Mouse (Mus musculus): ENCODE results near the gene Hmcn2. TPM values are rescaled to one million over a fixed set of nuclear protein-coding genes. Genes with fewer than 3 reads are reported as not detected.
A peak's percentile ranks its signal among the peaks of the same experiment; 100 is the strongest.

Hmcn2 gene
- total RNA-seq, 2 experiments from 2014 or later, result 2.7 TPM

DNA sequence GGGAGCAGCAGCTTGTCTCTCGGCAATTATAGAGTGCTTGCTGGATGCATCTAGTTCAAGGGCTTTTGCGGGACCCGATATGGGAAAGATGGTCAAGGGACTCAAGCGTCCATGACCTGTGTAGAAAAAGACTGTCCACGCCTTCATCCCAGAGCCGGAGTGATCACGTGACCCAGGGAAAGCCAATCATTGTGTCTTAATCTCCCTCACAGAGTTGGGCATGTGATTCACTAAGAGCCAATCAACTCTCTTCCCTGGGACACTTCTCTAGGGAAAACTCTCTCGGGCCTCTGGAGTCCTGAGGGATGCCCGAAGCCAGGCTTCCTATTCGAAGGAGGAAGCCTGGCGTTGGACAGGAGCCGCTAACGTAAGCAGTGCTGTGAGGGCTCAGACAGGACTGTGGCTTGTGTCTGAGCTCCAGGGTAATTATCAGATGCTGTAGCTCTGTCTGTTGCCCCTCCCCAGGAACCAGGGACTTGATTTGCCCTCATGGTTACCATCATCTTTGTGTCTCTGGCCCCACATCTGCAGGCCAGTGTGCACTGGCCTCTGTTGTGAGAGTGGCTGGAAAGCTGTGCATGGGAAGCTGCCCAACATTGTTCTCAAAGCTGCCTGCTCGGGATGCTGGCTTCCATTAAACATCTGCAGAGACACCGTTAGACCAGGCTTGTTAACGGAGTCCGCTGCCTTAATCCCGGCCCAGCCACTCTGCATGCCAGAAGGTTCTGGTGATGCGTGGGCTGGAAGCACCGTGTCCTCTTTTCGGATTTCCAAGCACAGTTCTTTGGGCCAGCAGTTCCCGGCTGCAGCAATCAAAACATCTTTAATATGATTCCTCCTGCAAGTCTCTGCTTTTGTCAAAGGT, 9.2 kb upstream of the Hmcn2 start:
- DNase-seq (ENCODE audit: low spot score in 2 of 2), result no peak

DNA sequence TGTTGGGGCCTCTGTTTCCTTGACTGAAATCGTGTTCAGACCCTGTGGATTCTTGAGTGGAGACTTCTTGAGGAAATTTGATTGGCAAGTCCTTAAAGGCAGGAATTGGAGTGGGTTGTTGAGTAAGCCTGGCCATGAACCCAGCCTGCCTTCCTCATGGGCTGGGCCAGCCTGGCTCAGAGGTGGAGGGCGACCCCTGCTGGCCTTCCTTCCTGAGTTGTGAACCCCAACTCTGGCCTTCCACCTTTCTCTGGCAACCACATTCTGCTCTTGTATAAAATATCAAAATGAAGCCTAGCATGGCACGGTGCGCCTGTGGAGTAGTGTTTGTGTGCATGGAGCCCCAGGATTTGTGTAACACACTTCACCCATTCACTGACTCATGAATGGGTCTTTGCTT, 8.5 kb upstream of the Hmcn2 start:
- DNase-seq (ENCODE audit: low spot score in 2 of 2), result no peak

DNA sequence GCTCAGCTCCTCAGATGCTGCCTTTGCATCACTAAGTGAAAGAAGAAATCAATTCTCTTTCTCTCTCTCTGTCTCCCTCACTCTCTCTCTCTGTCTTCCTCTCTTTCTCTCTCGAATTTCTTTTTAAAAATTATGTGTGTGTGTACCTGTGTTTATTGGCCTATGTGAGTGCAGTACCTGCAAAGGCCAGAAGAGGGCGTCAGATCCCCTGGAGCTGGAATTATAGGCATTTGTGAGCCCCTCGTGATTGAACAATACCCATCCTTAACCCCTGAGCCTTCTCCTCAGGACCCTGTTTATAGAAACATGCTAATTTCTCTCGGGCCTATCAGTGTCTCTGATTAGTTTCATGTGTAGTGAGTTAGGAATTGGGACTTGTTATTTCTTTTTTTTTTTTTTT, 6.0 kb upstream of the Hmcn2 start:
- no peak for DNase-seq (ENCODE audit: low spot score in 2 of 2)

DNA sequence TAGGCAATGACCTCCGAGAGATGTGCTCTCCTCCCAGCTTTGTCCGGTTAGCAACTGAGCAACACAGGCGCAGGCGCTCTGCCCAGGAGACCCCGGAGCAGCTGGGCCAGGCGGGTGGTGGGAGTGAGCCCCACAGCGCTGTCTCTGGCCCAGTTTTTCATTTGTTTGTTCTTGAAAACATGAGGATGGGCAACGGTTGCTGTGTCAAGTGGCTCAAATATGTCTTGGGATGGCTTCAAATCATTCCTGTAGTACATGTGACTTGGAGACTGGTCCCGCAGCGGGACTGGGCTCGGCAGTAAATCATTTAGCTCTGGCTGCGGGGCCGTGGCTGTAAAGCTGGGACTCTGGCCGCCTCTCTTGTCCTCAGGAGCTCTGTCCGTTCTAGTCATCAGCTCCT, 4.7 kb upstream of the Hmcn2 start:
- DNase-seq (ENCODE audit: low spot score in 2 of 2), result no peak

DNA sequence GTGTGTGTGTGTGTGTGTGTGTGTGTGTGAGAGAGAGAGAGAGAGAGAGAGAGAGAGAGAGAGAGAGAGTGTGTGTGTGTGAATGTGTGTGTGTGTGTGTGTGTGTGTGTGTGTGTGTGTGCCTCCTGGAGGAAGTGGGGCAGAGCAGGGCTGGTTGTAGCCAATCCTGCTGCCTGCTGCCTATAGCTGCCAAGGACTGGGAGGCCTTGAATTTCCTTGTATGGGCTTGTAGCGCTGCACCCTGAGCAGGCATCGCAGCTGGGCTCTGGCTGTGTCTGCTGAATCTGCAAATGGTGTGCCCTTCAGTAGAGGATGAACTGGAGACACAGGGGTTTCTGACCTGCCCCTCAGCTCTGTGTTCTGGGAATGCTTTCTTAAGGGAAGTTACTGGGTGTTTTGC, 3.9 kb downstream of the Hmcn2 start:
- DNase-seq (ENCODE audit: low spot score in 2 of 2), result no peak

DNA sequence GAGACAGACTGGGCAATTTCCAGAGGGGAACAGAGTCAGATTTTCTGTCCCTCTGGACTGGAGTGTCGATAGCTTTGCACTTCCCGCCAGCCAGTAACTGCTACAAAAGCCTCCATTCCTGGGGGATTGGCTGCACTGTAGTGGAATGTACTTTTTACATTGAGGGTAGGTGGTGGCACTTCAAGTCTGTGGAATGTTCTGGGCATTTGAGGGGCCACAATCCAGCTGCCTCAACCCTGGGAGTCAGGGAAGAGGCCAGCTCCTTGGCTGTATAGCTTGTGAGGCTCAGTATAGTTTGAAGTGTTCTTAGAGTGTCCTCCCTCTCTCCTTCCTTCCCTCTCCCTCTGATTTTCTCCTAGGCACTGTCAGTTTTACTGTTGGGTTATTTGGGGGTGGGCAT, 5.0 kb downstream of the Hmcn2 start:
- DNase-seq (ENCODE audit: low spot score in 2 of 2), result no peak

DNA sequence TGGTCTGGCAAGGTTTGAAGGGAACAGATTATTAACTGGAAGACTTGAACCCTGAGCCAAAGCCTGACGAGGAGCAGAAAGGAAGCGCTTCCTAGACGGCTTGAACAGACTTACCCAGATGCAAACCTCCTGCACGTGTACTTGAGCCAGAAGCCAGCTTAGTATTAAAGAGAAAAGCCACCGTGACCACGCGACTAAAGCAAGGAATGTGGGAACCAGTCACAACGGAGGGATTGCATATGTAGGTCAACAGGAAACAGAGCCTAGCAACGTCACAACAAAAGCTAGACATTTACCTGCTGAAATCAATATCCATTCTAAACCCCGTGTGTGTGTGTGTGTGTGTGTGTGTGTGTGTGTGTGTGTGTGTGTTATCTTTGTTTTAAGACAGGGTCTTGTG, 13.0 kb downstream of the Hmcn2 start:
- no peak for DNase-seq (ENCODE audit: low spot score in 2 of 2)

DNA sequence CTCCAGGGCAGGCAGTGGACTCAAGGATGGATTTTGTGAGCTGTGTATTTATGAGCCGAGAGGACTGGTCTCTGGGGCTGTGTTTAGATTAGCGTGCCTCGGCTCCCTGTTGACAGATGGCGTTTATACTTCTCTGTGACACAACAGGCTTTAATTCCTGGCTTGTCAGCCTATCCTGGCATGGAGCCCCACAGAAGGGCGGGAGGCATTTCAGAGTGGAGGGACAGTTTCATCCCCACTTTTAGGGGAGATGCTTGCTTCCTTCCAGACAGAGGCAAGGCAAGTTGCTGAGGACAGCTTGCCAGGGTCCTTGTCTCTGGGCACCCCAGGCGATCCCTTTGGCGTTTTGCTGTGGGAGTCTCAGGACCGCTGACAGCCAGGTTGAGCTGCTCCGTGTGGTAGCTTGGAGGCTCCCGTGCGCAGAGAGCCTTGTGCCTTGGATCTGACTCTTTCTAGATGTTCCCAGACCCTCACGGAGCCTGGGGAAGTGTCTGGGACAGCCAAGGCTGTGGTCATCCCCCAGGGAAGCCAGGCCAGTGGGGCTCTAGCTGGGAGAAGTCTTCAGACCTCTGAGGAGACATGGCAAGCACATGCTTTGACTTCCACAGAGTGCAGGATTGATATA, 23.6 kb downstream of the Hmcn2 start:
- no peak for DNase-seq (ENCODE audit: low spot score in 2 of 2)

DNA sequence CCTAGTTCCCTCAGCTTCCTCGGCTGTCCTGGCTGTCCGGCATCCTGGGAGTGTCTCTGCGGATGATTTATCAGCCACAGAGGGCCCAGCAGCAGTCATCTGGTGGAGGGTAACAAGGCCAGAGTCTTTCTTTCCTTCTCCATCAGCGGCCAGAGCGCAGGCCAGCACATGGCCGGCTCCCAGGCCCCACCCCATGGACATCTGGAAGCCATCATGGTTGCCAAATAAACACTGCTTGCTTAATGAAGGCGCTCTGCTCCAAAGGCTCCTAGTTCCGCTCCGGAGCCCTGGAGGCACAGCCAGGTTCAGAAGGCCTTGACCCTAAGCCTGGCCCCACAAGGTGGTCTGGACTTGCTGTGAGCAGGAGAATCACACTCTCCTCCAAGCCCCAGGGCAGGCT, 25.6 kb downstream of the Hmcn2 start:
- DNase-seq (ENCODE audit: low spot score in 2 of 2), result no peak

DNA sequence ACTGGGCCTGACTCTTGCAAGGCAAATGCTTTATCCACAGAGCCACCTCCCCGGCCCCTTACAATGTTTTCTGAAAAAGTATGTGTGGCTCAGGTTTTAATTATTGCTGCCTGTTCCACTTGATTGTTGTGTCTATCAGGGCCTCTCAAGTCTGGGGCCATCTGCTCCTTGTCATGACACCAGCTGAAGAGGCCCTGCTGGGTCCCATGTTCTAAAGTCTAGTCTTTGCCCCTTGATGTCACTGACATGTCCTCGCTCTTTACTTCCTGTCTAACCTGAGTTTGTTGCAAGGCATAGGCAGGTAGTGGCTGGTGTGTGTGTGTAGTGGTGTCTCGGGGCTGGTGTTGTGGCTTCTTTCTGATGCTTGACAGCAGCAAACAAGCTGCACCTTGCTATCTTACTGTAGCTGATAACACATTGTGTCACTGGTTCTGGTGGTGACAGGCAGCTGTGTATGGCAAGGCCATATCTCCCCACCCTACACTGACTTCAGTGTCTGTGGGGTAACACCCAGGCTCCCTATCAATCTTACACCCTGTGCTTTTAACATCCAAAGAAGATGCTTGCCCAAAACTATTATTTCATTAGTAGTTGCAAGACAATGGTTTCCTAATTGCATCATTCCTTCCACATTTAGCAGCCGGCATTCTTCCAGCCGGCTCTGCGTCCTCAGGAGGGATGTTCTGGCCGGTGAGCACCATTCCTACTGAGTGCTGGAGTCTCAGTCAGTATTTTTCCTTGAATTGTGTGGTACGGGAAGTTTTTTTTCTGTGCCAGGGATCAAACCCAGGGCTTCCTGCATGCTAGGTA, 27.7 kb downstream of the Hmcn2 start:
- DNase-seq (ENCODE audit: low spot score in 2 of 2), result no peak

DNA sequence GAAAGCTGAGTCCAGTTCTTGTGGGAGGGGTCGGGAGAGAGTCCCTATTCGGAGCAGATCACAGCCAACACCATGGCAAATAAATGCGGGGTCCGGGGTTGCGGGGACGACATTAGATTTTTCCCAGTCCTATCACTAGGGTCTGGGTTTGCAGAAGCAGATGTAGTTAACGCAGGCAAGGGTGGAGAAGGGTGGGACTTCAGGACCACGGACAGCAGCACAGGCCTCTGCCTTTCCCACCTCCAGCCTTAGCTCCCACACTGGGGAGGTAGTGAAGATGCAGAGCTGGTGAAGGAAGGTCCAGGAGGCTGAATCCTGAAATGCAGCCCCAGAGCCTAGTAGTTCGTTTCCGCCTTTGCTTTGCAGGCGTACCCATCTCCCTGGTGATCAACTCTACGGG, 31.9 kb downstream of the Hmcn2 start:
- no peak for DNase-seq (ENCODE audit: low spot score in 2 of 2)

DNA sequence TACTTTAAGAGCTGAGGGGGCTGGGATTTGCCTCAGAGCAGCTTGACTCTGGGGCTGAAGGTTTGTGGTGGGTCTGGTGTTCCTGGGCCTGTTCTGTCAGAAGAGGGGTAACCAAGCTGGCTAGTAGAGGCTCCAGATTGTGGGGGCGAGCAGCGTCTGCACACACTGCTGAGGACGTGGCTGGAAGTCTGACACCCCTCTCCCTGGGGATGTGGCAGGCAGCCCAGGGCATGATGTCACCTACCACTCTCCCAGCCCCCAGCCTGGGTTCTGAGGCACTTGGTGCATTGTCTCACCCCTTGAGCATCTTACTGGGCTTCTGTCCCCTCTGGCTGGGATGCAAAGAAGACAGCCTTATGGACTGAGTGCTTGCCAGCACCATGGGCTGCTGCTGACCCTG, 34.2 kb downstream of the Hmcn2 start:
- no peak for DNase-seq (ENCODE audit: low spot score in 2 of 2)

DNA sequence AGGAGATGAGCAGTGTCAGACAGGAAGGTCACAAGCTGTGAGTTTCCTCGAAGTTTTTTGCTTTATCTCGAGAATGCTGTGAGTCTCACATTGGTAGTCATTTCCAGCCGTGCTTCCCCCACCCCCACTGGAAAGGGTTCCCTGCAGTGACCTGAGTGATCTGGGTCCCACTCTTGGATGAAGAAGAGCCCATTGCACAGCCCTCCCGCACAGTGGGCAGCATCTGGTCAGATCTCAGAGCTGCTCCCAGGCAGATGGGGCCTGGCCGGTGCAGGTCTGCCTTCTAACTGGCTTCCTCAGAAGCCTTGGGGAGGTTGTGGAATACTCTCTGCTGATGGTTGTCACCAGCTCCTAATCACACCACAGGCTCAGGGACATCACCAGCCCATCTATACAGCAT, 34.6 kb downstream of the Hmcn2 start:
- no peak for DNase-seq (ENCODE audit: low spot score in 2 of 2)

DNA sequence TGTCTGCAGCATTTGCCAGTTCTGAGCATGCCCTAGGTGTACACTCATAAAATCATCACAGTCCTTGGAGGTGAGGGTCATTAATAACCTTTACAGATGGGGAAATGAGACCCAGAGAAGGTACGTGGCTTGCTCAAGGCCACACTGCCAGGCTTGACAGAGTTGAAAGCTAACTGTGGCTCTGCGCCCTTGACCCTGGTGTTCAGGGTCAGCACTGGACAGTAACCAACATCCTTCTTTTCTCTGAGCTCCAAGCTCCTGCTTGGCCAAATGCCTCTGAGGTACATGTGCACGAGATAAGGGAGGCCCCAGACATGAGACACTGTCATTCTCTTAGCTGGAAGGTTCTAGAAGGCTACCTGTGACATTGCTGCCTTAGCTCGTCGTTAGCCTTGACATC, 42.6 kb downstream of the Hmcn2 start:
- no peak for DNase-seq (ENCODE audit: low spot score in 2 of 2)

DNA sequence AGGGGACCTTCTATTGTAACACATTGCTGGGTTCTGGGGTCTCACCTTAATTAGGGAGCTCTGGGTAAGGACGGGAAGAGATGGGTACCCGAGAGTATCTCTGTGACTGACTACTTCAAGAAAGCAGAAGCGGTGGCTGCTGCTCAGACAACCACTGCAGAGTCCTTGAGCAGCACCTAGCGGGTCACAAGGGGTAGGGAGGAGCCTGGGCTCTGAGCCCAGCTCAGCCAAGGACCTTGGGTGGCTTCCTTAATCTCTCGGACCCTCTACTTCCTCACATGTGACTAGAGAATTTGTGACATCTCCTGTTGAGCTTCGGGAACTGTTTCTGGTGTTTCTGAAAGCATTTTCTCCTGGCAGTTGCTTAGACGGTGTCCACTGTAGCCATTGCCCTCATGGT, 45.1 kb downstream of the Hmcn2 start:
- DNase-seq (ENCODE audit: low spot score in 2 of 2), result no peak

DNA sequence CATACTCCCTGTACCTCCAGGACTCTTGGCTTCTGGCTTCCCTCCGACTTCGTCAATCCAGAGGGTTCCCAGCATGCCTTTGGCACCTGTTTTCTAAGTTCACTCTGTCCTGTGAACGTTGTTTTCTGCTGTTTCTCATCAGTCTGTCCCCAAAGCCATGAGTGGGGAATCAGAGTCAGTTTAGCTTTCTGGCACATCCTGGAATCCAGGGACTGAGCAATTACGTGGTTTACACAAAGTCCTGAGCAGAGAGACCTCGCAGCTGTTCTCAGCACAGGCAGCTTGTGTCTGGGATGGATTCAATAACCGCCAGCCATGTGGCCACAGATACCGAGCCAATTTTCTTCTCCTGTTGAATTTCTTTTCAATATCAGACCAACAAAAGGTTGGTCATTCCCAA, 53.0 kb downstream of the Hmcn2 start:
- DNase-seq (ENCODE audit: low spot score in 2 of 2), result no peak

DNA sequence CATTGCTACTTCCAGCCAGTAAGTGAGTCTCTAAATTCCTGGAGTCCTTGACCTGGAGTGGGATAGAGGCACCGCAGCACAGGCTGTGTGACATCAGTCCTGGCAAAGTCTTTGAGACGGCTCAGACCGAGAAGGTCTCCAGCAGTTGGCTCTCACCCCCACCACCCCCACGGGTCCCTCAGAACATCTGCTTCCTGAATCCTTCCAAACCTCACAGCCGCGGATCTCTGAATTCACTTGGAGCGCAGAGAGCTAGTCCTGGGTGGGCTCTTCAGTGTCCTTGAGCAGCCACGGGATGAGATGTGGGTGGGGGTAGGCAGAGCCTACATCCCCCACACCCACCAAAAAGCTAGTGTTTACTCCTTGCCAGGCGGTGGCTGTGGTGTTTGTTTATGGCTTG, 57.2 kb downstream of the Hmcn2 start:
- DNase-seq (ENCODE audit: low spot score in 2 of 2), result no peak

DNA sequence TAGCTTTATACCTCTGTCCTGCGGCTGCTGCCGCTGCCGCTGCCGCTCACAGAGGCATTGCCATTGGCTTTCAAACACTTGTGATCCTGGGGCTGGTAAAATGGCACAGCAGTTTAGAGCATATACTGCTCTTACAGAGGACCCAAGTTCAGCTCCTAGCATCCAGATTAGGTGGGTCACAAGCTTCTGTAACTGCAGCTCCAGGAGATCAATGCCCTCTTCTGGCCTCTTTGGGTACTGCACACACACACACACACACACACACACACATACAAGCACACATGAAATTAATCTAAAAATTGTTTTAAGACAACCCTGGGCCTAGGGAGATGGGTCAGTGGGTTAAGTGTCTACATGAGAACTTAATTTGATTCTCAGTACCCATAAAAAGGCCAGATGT, 58.0 kb downstream of the Hmcn2 start:
- no peak for DNase-seq (ENCODE audit: low spot score in 2 of 2)

DNA sequence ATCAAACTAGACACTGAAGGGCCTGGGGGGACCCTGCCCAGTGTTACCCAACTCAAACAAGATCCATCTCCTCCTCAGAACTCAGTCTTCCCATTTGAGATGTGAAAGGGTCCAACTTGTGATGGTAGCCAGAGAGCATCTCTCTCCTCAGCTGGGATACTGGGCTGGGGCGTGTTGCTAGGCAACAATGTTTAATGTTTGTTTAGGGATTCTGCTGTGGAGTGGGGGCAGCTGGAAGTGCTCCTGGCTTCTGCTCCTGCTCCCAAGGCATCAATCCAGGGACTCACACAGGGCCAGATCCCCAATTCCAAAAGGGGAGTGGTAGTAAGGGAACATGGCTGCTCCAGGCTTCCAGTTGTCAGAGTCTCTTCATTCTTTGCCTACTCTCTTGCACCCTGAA, 60.2 kb downstream of the Hmcn2 start:
- no peak for DNase-seq (ENCODE audit: low spot score in 2 of 2)

DNA sequence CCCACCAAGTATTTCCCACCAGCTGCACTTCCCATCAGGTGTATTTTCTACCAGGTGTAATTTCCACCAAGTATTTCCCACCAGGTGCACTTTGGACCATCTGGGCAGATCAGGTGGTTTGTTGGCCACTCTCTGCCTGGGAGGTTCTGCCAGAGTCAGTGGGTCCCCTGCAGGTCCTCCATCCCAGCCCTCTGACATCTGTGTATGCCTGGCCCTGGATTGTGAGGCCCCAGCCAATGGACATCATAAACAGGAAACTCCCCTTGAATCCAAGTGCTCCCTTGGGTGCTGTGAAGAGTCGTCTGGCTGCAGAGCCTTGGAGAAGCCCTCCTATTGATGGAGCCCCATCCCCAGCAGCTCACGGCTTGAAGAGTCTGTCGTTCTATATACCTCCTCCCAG, 61.8 kb downstream of the Hmcn2 start:
- DNase-seq (ENCODE audit: low spot score in 2 of 2), result no peak

DNA sequence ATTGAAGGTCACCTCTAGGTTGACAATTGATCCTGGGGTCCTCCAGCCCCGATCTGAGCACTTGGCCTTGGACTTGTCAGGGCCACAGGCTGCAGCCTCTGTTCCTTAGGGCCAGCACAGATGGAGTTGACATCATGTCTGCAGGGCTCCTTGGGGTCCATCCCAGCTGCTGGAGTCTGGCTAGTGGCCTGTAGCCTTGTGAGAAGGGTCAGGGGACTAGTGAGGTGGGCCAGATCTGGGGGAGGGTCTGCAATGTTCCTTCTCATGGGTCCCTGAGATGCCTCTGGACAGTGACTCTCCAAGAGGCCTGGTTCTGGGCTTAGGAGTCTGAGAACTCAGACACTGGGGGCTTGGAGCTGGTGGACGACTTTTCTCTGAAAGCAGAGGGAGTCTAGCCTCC, 63.3 kb downstream of the Hmcn2 start:
- no peak for DNase-seq (ENCODE audit: low spot score in 2 of 2)

DNA sequence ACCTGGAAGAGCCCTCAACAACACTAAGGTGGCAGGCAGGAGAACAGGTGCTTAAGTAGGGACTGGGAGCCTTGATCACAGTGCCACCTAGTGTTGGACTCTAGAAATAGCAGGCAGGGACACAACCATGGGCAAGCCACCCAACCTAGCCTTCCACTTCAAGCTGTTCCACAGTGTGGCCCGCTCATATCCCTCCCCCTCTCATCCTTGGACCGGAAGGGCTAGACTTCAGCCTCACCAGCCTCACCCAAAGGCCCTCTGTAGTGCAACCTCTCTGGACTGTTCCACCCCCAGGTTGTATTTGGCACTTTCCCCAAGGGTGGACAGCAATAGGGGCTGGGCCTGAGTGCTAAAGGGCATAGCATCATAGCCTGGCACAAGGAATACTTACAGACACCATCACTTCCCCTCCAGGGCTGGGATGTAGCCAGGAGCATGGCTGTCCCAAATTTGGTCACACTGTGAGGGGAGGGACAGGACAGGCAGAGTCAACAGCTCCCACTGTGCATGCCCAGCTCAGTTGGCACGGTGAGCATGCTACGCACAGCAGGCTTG, 67.2 kb downstream of the Hmcn2 start:
- DNase-seq (ENCODE audit: low spot score in 2 of 2), result peak in 1 of 2 experiments; percentile 25
